12 mouse cellular contexts compared by ENCODE assay signal in the genomic region with DNA sequence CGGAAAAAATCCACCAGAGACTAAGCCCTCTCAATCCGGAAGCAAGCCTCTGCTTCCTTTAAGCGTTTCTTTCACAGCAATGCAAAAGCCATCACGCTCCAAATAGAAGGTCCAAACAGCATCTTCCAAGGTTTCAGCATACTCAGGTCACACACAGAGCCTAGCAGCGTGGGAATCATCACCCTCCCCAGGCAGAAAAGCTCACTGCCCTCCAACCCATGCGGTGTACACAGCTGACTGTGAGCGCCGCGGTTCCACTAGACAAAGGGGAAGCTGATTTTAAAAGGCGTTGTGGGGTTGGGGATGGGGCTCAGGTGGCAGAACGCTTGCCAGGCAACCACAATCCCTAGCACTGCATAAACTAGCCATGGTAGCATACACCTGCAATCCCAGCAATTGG. TPM values are rescaled to one million over a fixed set of nuclear protein-coding genes. Genes with fewer than 3 reads are reported as not detected.
A peak's percentile ranks its signal among the peaks of the same experiment; 100 is the strongest.
DNase-seq lines count a peak whose midpoint lies in the region; ATAC-seq lines count a peak whose summit lies in the region.
"Had no signal": no experiment of that assay in that cellular context is flagged by ENCODE, and none has a peak within 500 bp of the region (broad histone marks: within the 10 kb centered on the region; RNA-seq: fewer than 3 reads in every experiment).

No protein-coding gene starts in this region.

- peak overlapping the region; percentile 24; the same call in 1 of the 2 replicates for H3K4me2 ChIP-seq in liver, embryonic 12.5 days
- H3K4me2 ChIP-seq in forebrain, embryonic 13.5 days = peak overlapping the region; percentile 55
- H3K4me2 ChIP-seq in hindbrain, embryonic 16.5 days (ENCODE audit: low read length) = peak overlapping the region; percentile 60
- H3K4me2 ChIP-seq in neural tube, embryonic 13.5 days = peak overlapping the region; percentile 54

- no peaks in the 10 kb centered on the region for H3K9me3 ChIP-seq in liver, embryonic 12.5 days (replicated peaks)
- H3K9me3 ChIP-seq in forebrain, embryonic 13.5 days (replicated peaks) = no peaks in the 10 kb centered on the region
- no peaks in the 10 kb centered on the region for H3K9me3 ChIP-seq in hindbrain, embryonic 16.5 days (ENCODE audit: control insufficient read depth, low read length)
- no peaks in the 10 kb centered on the region for H3K9me3 ChIP-seq in neural tube, embryonic 13.5 days

- DNase-seq in liver (no peak), MN1 (ENCODE audit: low spot score) (no peak)
- no peak for DNase-seq in thymus, postnatal 25 days
- DNase-seq: adrenal gland, postnatal 36 days; cerebellum, adult 9-11 months; gastrocnemius, postnatal 10 days; spleen, adult 18-20 months had no signal

- H3K27me3 ChIP-seq in liver, embryonic 12.5 days (replicated peaks) = peaks cover 22% of the 10 kb centered on the region
- peaks cover 47% of the 10 kb centered on the region for H3K27me3 ChIP-seq in forebrain, embryonic 13.5 days
- H3K27me3 ChIP-seq in hindbrain, embryonic 16.5 days (replicated peaks; ENCODE audit: control insufficient read depth, insufficient read depth, low read length) = no peaks in the 10 kb centered on the region
- H3K27me3 ChIP-seq in neural tube, embryonic 13.5 days = peaks cover 13% of the 10 kb centered on the region

- no peaks in the 10 kb centered on the region for H3K36me3 ChIP-seq in liver, embryonic 12.5 days
- no peaks in the 10 kb centered on the region for H3K36me3 ChIP-seq in forebrain, embryonic 13.5 days (ENCODE audit: poor library complexity, severe bottlenecking)
- no peaks in the 10 kb centered on the region for H3K36me3 ChIP-seq in hindbrain, embryonic 16.5 days (ENCODE audit: control insufficient read depth, insufficient read depth, low read length)
- no peaks in the 10 kb centered on the region for H3K36me3 ChIP-seq in neural tube, embryonic 13.5 days

- no peak overlapping the region for H3K4me3 ChIP-seq in liver, embryonic 12.5 days
- peak overlapping the region; percentile 29; the same call in 1 of the 2 replicates for H3K4me3 ChIP-seq in forebrain, embryonic 13.5 days
- peak overlapping the region; percentile 20 for H3K4me3 ChIP-seq in hindbrain, embryonic 16.5 days (ENCODE audit: low read length)
- peak overlapping the region; percentile 24 for H3K4me3 ChIP-seq in neural tube, embryonic 13.5 days

- no peak overlapping the region for H3K9ac ChIP-seq in liver, embryonic 12.5 days
- H3K9ac ChIP-seq in forebrain, embryonic 13.5 days = peak overlapping the region; percentile 37; the same call in 1 of the 2 replicates
- peak overlapping the region; percentile 15; the same call in 1 of the 2 replicates for H3K9ac ChIP-seq in hindbrain, embryonic 16.5 days (ENCODE audit: low read depth, low read length)
- H3K9ac ChIP-seq in neural tube, embryonic 13.5 days = peak overlapping the region; percentile 66

- no peaks in the 10 kb centered on the region for H3K4me1 ChIP-seq in liver, embryonic 12.5 days
- peaks cover 18% of the 10 kb centered on the region for H3K4me1 ChIP-seq in forebrain, embryonic 13.5 days
- H3K4me1 ChIP-seq in hindbrain, embryonic 16.5 days (ENCODE audit: control insufficient read depth, insufficient read depth, low read depth, low read length) = peaks cover 11% of the 10 kb centered on the region
- peaks cover 19% of the 10 kb centered on the region for H3K4me1 ChIP-seq in neural tube, embryonic 13.5 days (replicated peaks)

- no peak overlapping the region for H3K27ac ChIP-seq in liver, embryonic 12.5 days
- no peak overlapping the region for H3K27ac ChIP-seq in forebrain, embryonic 13.5 days
- no peak overlapping the region for H3K27ac ChIP-seq in hindbrain, embryonic 16.5 days (ENCODE audit: low read depth, low read length)
- H3K27ac ChIP-seq in neural tube, embryonic 13.5 days (replicated peaks) = peak overlapping the region; percentile 80

- no peak for ATAC-seq in liver, embryonic 12.5 days
- no peak for ATAC-seq in forebrain, embryonic 13.5 days
- no peak for ATAC-seq in hindbrain, embryonic 16.5 days
- ATAC-seq in neural tube, embryonic 13.5 days (ENCODE audit: low read depth) = peak; percentile 75

- WGBS in liver, embryonic 12.5 days (ENCODE audit: insufficient replicate concordance) = 7% methylated on average over 11 of the region's 11 CpGs
- WGBS in forebrain, embryonic 13.5 days = 1% methylated on average over 11 of the region's 11 CpGs
- 1% methylated on average over 11 of the region's 11 CpGs for WGBS in hindbrain, embryonic 16.5 days
- 4% methylated on average over 11 of the region's 11 CpGs for WGBS in neural tube, embryonic 13.5 days

RNA-seq across cellular contexts. Expression of a gene that starts 49.2 kb away (rescaled TPM):
- polyA plus RNA-seq in liver, embryonic 12.5 days (2016; fragmentation: Nextera tagmentation; extraction: Ambion mirVana) = 0.05 and 0.11 TPM in 2 replicates
- polyA plus RNA-seq in forebrain, embryonic 13.5 days (2015; fragmentation: Nextera tagmentation; extraction: Ambion mirVana) = 2.0 TPM in 2 replicates
- polyA plus RNA-seq in hindbrain, embryonic 16.5 days (2015; fragmentation: Nextera tagmentation; extraction: Ambion mirVana) = 2.9 and 3.1 TPM in 2 replicates
- 4.9 and 6.4 TPM in 2 replicates for polyA plus RNA-seq in neural tube, embryonic 13.5 days (2015; fragmentation: Nextera tagmentation; extraction: Ambion mirVana)
- polyA plus RNA-seq: liver, embryonic 16.5 days had no signal
